Mouse (Mus musculus): ENCODE data around the gene Plekhm1. TPM values are rescaled to one million over a fixed set of nuclear protein-coding genes. Genes with fewer than 3 reads are reported as not detected.

The Plekhm1 gene
- total and polyA plus RNA-seq, 3 experiments: 3.4 to 10.0 TPM; not detected in 1

GRCm38 (mm10) chr11:103359841-103360641 lies 52.4 kb downstream of the Plekhm1 start:
- Histone ChIP-seq H3K27ac (ENCODE audit: control insufficient read depth, low read depth, low read length) (peak overlapping the region; percentile 70), H3K27me3 (ENCODE audit: control insufficient read depth in 1 of 2, insufficient read depth in 2 of 2, low read length in 2 of 2) (no peaks in the 10 kb centered on the region), H3K79me2 (ENCODE audit: control insufficient read depth, insufficient read depth, low read length, poor library complexity) (peaks cover 5% of the 10 kb centered on the region; the same call in 1 of the 2 replicates), H3K9me3 (replicated peaks; ENCODE audit: insufficient read depth, low read length) (no peaks in the 10 kb centered on the region), H3K4me1 (ENCODE audit: control insufficient read depth in 1 of 2, insufficient read depth in 2 of 2, low read length in 2 of 2) (peaks cover 0 to 11% of the 10 kb centered on the region in 2 experiments; a peak in 2 of 4 replicates), H3K4me3 (ENCODE audit: control insufficient read depth in 1 of 2, insufficient read depth in 1 of 2, low read depth in 2 of 2, low read length in 2 of 2) (peak overlapping the region; percentile 90 to 93), H3K9ac (ENCODE audit: control insufficient read depth, low read depth, low read length, poor library complexity, severe bottlenecking) (peak overlapping the region; percentile 95), H3K36me3 (ENCODE audit: control insufficient read depth in 1 of 2, insufficient read depth in 2 of 2, low read length in 2 of 2) (no peaks in the 10 kb centered on the region)
- peak; percentile 96 for DNase-seq (ENCODE audit: low read depth, low spot score)
- TF ChIP-seq HCFC1 (IDR thresholded peaks at IDR 0.05; ENCODE audit: low read depth, low read length): 0 out of 2 replicates have a peak, but pooled peaks have one; percentile 57
- 0 out of 4 replicates have a peak, but pooled peaks of 1 of the 2 experiments have one; percentile 14 for TF ChIP-seq EP300 (IDR thresholded peaks at IDR 0.05; ENCODE audit: low read depth in 1 of 2, low read length in 2 of 2)
- no peak for TF ChIP-seq MYB (IDR thresholded peaks at IDR 0.05; ENCODE audit: low read depth, low read length)
- peak; percentile 73 for TF ChIP-seq SMC3 (IDR thresholded peaks at IDR 0.05; ENCODE audit: low read depth, low read length)
- TF ChIP-seq MXI1 (IDR thresholded peaks at IDR 0.05; ENCODE audit: low read depth, low read length): peak; percentile 79
- 0 out of 2 replicates have a peak, but pooled peaks have one; percentile 26 for TF ChIP-seq POLR2AphosphoS2 (IDR thresholded peaks at IDR 0.05; ENCODE audit: low read length)
- TF ChIP-seq BHLHE40 (IDR thresholded peaks at IDR 0.05; ENCODE audit: borderline replicate concordance, low read depth, low read length): peak; percentile 83
- 0 out of 2 replicates have a peak, but pooled peaks have one; percentile 9 for TF ChIP-seq ELF1 (IDR thresholded peaks at IDR 0.05; ENCODE audit: low read depth, low read length)
- TF ChIP-seq JUND (IDR thresholded peaks at IDR 0.05; ENCODE audit: low read depth, low read length): no peak
- peak; percentile 64 for TF ChIP-seq NRF1 (IDR thresholded peaks at IDR 0.05; ENCODE audit: insufficient read depth, low read depth, low read length, poor library complexity, severe bottlenecking)
- TF ChIP-seq MAX (IDR thresholded peaks at IDR 0.05; ENCODE audit: low read length): no peak
- TF ChIP-seq TBP (IDR thresholded peaks at IDR 0.05; ENCODE audit: low read depth, low read length): no peak
- TF ChIP-seq TCF12 (IDR thresholded peaks at IDR 0.05; ENCODE audit: low read depth, low read length): peak; percentile 67
- no peak for TF ChIP-seq USF2 (IDR thresholded peaks at IDR 0.05; ENCODE audit: borderline replicate concordance in 1 of 2, insufficient read depth in 1 of 2, low read depth in 1 of 2, low read length in 2 of 2)
- peak; percentile 78; the same call in 1 of the 2 replicates for TF ChIP-seq ZMIZ1 (IDR thresholded peaks at IDR 0.05; ENCODE audit: low read depth, low read length)
- 0 out of 2 replicates have a peak, but pooled peaks have one; percentile 31 for TF ChIP-seq ETS1 (IDR thresholded peaks at IDR 0.05; ENCODE audit: low read depth, low read length)
- TF ChIP-seq KAT2A (conservative IDR thresholded peaks at IDR 0.05; ENCODE audit: low read depth, low read length): peak; percentile 0; the same call in 1 of the 2 replicates
- peak; percentile 39 for TF ChIP-seq RAD21 (IDR thresholded peaks at IDR 0.05; ENCODE audit: low read depth, low read length)
- peak in 2 of 3 experiments; percentile 91 to 93; a peak in 5 of 6 replicates for TF ChIP-seq CTCF (IDR thresholded peaks at IDR 0.05 in 2 of 3, conservative IDR thresholded peaks at IDR 0.05 in 1 of 3; ENCODE audit: control insufficient read depth in 1 of 3, insufficient read depth in 1 of 3, low read depth in 2 of 3, low read length in 3 of 3, poor library complexity in 1 of 3, severe bottlenecking in 1 of 3)
- TF ChIP-seq UBTF (IDR thresholded peaks at IDR 0.05; ENCODE audit: borderline replicate concordance, insufficient read depth, low read depth, low read length): peak; percentile 99
- peak; percentile 59 for TF ChIP-seq NELFE (IDR thresholded peaks at IDR 0.05; ENCODE audit: low read depth, low read length)
- no peak for TF ChIP-seq ZKSCAN1 (IDR thresholded peaks at IDR 0.05; ENCODE audit: low read depth, low read length)
- peak; percentile 55 to 61; a peak in 3 of 4 replicates for TF ChIP-seq POLR2A (IDR thresholded peaks at IDR 0.05; ENCODE audit: control insufficient read depth in 1 of 2, insufficient read depth in 1 of 2, low read depth in 1 of 2, low read length in 2 of 2, poor library complexity in 1 of 2)
- no peak for TF ChIP-seq SIN3A (IDR thresholded peaks at IDR 0.05; ENCODE audit: low read length)
- peak; percentile 72 for TF ChIP-seq ZNF384 (IDR thresholded peaks at IDR 0.05; ENCODE audit: low read depth, low read length)

All from MEL (cell line).